Mouse (Mus musculus): ENCODE measurements around the gene Gm20431. TPM values are rescaled to one million over a fixed set of nuclear protein-coding genes. Genes with fewer than 3 reads are reported as not detected.
A peak's percentile ranks its signal among the peaks of the same experiment; 100 is the strongest.
"Not testable (repeated sequence)": the region's sequence is repeated elsewhere in the genome, so short reads cannot be mapped to it uniquely, and the experiment has no call there.

Gene Gm20431
- total RNA-seq, 2 experiments from 2014 or later, result 3.7 to 11.5 TPM

GRCm38 (mm10) chr2:167654911-167655600 is 6.2 kb downstream of the Gm20431 start:
- DNase-seq, result no peak
- no peak for TF ChIP-seq CTCF (IDR thresholded peaks at IDR 0.05)
- no peak overlapping the region for H3K27ac ChIP-seq
- intact Hi-C loops (cut with DNase I), result no loop called here
- no peak overlapping the region for H3K4me3 ChIP-seq

GRCm38 (mm10) chr2:167652694-167653093 is 8.6 kb downstream of the Gm20431 start:
- Histone ChIP-seq H3K4me3 (no peak overlapping the region), H3K27ac (no peak overlapping the region)
- intact Hi-C loops (cut with DNase I), result no loop called here
- TF ChIP-seq CTCF (IDR thresholded peaks at IDR 0.05), result no peak
- peak; percentile 15 for DNase-seq

DNA sequence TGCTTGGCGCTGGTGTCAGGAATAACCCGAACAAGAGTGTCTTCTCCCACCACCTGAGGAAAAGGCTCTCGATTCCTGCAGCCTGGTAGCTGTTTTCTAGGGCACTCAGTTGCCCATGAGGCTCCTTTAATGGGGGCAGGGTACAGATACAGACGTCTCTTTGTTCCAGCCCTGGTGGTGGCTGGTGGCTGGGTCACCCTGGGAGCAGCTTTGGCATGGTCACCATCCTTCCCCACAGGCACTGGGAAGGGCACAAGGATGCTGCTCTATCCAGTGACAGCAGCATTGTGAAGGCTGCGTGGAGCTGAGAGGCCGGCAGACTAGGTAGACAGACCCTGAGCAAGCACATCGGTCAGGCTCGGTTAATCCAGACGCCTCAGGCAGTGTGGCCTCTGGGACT is 9.7 kb downstream of the Gm20431 start:
- no peak overlapping the region for H3K4me3 ChIP-seq
- intact Hi-C loops (cut with DNase I), result no loop called here
- DNase-seq, result peak; percentile 13

DNA sequence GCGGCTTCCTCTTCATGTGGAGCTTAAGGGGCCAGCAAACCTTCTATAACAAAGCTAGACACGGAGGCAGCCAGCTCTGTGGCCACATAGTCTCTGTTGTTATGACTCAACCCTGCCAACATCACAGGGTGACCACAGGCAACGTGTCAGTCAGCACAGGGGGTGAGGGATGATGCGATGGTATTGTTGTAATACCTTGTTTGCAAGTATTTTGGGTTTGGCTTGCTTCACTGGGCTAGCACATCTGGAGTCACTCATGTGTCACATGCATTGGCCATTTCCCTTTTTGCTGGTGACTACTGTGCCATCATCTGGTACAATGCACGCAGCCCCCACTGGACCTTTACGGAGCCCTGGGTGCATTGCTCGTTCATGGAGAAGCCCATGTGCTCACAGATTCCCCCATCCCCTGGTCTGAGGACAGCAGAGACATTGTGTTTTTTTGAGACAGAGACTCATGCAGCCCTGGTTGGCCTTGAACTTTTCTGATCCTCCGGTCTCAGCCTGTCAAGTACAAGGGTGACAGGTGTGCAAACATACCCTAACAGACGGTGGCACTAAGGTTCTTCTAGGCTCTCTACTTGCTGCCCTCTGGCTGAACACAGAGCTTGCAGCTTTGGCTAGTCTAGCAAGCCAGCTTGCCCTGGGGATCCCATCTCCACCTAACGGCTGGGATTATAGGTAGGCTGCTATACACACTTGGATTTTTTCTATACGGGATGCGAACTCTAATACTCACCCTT is 11.8 kb downstream of the Gm20431 start:
- Histone ChIP-seq H3K27ac (no peak overlapping the region), H3K4me3 (no peak overlapping the region)
- TF ChIP-seq CTCF (IDR thresholded peaks at IDR 0.05), result no peak
- peak; percentile 15 for DNase-seq
- intact Hi-C loops (cut with DNase I), result no loop called here

More for the DNA sequence above, 9.7 kb downstream of the Gm20431 start:
- no peak for TF ChIP-seq CTCF (IDR thresholded peaks at IDR 0.05)
- H3K27ac ChIP-seq, result no peak overlapping the region

GRCm38 (mm10) chr2:167646411-167646810 is 14.9 kb downstream of the Gm20431 start:
- intact Hi-C loops (cut with DNase I), result no loop called here
- no peak for TF ChIP-seq CTCF (IDR thresholded peaks at IDR 0.05)
- H3K4me3 ChIP-seq, result no peak overlapping the region
- no peak overlapping the region for H3K27ac ChIP-seq
- no peak for DNase-seq

DNA sequence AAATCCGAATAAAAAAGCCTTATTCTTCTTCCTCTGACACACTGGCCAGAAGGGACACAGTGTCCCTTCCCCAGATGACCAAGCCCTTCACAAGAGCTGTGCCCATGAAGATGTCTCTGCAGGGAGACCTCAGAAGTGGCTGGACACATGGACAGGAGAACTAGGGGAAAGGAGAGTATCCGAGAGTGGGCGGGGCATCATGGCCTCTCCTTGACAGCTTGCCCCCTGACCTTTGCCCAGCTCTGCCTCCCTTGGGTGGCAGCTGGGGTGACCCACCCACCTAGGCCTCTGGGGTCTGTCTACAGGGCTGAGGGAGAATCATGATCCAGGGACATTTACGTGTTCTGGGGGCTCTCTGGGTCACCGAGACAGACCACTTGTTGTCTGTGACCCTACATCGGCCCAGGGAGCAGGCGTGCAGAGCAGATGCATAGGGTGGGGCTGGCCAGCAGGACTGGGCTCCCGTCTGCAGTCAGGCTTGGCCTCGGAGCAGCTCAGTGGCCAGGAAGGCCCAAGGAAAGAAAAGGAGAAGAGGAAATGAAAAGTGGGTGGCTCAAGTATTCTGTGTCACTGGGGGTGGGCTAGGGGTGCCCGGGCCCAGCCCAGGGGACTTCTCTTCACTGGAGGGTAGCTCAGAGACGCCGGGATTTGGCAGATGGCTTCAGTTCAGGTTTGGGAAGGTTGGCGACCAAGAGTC is 17.8 kb downstream of the Gm20431 start:
- intact Hi-C loops (cut with DNase I); H3K4me3 ChIP-seq; DNase-seq: not testable (repeated sequence)
- peak overlapping the region; percentile 40 for H3K27ac ChIP-seq

GRCm38 (mm10) chr2:167642164-167642563 is 19.1 kb downstream of the Gm20431 start:
- intact Hi-C loops (cut with DNase I), result no loop called here
- no peak for TF ChIP-seq CTCF (IDR thresholded peaks at IDR 0.05)
- no peak overlapping the region for H3K4me3 ChIP-seq
- no peak for DNase-seq
- no peak overlapping the region for H3K27ac ChIP-seq

DNA sequence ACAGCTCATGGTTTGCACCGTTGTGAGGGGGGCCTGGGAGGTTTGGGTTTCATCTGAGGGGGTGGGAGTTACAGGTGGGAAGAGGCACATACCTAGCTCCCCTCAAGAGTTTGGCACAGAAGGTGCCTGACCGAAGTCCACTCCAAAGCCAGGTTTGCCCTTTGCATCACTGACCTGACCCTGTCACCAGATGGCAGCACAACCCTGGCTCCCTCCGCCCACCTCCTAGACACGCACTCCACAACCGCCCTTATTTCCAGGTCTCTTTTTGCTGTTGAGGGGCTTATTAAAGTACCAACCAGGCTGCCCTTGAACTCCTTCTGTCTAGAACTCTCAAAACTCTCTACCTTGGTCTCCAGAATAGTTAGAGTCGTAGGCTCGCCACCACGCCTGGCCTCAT is 20.0 kb downstream of the Gm20431 start:
- no peak overlapping the region for H3K27ac ChIP-seq
- TF ChIP-seq CTCF (IDR thresholded peaks at IDR 0.05), result peak; percentile 82
- peak; percentile 78 for DNase-seq
- H3K4me3 ChIP-seq, result no peak overlapping the region
- intact Hi-C loops (cut with DNase I), result loop anchor here (1.0 kb wide), 2 partner anchors 39 to 254 kb away; no protein-coding TSS in a partner anchor

DNA sequence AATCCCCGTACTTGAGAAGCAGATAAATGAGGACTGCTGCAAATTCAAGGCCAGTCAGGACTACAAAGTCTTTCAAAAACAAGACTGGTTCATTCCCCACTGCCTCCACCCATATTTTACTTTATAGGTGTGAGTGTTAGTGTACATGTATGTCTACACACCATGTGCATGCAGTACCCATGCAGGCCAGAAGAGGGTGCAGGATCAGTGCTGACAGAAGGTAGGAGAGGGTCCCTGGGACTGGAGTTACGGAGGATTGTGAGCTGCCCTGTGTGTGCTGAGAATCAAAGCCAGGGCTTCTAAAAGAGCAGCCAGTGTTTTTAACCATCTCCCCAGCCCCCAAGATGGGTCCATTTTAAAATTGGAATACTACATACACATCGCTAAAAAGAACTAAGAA is 21.0 kb downstream of the Gm20431 start:
- peak; percentile 40 for DNase-seq
- TF ChIP-seq CTCF (IDR thresholded peaks at IDR 0.05), result peak; percentile 69
- H3K27ac ChIP-seq, result no peak overlapping the region
- no peak overlapping the region for H3K4me3 ChIP-seq
- intact Hi-C loops (cut with DNase I), result no loop called here

GRCm38 (mm10) chr2:167634865-167635512 is 26.3 kb downstream of the Gm20431 start:
- Histone ChIP-seq H3K27ac (peak overlapping the region; percentile 99), H3K4me3 (peak overlapping the region; percentile 90)
- intact Hi-C loops (cut with DNase I), result loop anchor here (10.0 kb wide), 1 partner anchor 570 kb away; the partner anchor contains the start of gene Znfx1
- no peak for DNase-seq
- TF ChIP-seq CTCF (IDR thresholded peaks at IDR 0.05), result no peak

GRCm38 (mm10) chr2:167634338-167634770 is 26.9 kb downstream of the Gm20431 start:
- intact Hi-C loops (cut with DNase I), result loop anchor here (10.0 kb wide), 1 partner anchor 570 kb away; the partner anchor contains the start of gene Znfx1
- DNase-seq, result peak; percentile 97
- no peak for TF ChIP-seq CTCF (IDR thresholded peaks at IDR 0.05)
- Histone ChIP-seq H3K27ac (peak overlapping the region; percentile 99), H3K4me3 (peak overlapping the region; percentile 90)

DNA sequence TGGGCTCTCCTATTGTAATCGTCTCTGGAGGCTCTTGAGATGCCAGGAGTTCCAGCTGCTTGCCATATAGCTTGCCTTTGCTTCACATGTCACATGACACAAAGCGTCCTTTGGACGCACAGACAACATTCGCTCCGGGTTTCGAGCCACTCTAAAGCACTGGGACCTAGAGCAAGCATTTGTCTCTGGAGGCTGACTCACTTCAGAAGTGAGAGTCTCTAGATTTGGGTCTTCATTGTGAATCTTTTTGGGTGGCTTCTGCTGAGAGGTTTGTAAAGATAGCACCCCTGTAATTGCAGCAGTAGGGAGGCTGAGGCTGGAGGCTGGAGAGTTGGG is 27.8 kb downstream of the Gm20431 start:
- TF ChIP-seq CTCF (IDR thresholded peaks at IDR 0.05), result no peak
- Histone ChIP-seq H3K27ac (peak overlapping the region; percentile 99), H3K4me3 (peak overlapping the region; percentile 90)
- no peak for DNase-seq
- intact Hi-C loops (cut with DNase I), result loop anchor here (10.0 kb wide), 1 partner anchor 569 kb away; the partner anchor contains the start of gene Znfx1
